Mouse (Mus musculus) heart, postnatal 0 days (tissue): ENCODE data around the gene Cep89. TPM values are rescaled to one million over a fixed set of nuclear protein-coding genes. Genes with fewer than 3 reads are reported as not detected.
A peak's percentile ranks its signal among the peaks of the same experiment; 100 is the strongest.

Source experiments
- ATAC-seq: fragments of 200-750 bp; cut with Nextera tagmentation; 2 replicates; pipeline ENCODE4 v1.8.0; 2017; ENCODE audit warnings: low read depth, moderate number of reproducible peaks, moderate library complexity; ENCODE audit not compliant: insufficient read depth
- DNase-seq: peaks from one replicate; pipeline ENCODE4 v3.0.0-alpha.2; 2016; ENCODE audit warnings: low spot score
- H3K27ac ChIP-seq: fragments of 300-500 bp; sonication (generic); 2 replicates; pipeline ENCODE4 v1.5.1; 2014; ENCODE audit warnings: low read depth, mild to moderate bottlenecking
- H3K27me3 ChIP-seq: fragments of 300-500 bp; sonication (generic); 2 replicates; pipeline ENCODE4 v1.6.1; 2014; ENCODE audit warnings: low read length, mixed read lengths; ENCODE audit not compliant: control insufficient read depth, insufficient read depth
- H3K36me3 ChIP-seq: fragments of 300-500 bp; sonication (generic); replicated peaks from 2 replicates; pipeline ENCODE4 v1.6.1; 2014; ENCODE audit warnings: low read length, mixed read lengths; ENCODE audit not compliant: control insufficient read depth, insufficient read depth
- H3K4me1 ChIP-seq: fragments of 300-500 bp; sonication (generic); 2 replicates; pipeline ENCODE4 v1.6.1; 2014; ENCODE audit warnings: antibody characterized with exemption; ENCODE audit not compliant: control insufficient read depth, insufficient read depth
- H3K4me2 ChIP-seq: fragments of 300-500 bp; sonication (generic); 2 replicates; pipeline ENCODE4 v1.6.1; 2014; ENCODE audit warnings: low read depth, mild to moderate bottlenecking, low read length, moderate library complexity
- H3K4me3 ChIP-seq: fragments of 300-500 bp; sonication (generic); 2 replicates; pipeline ENCODE4 v1.5.1; 2014; ENCODE audit warnings: low read depth, low read length
- H3K9ac ChIP-seq: fragments of 300-500 bp; sonication (generic); replicated peaks from 2 replicates; pipeline ENCODE4 v1.6.1; 2014; ENCODE audit warnings: low read depth, low read length, mixed read lengths
- H3K9me3 ChIP-seq: fragments of 300-500 bp; sonication (generic); replicated peaks from 2 replicates; pipeline ENCODE4 v1.6.1; 2016; ENCODE audit warnings: low read length; ENCODE audit not compliant: control insufficient read depth
- CTCF ChIP-seq: IDR thresholded peaks from 2 replicates; pipeline ENCODE4 v1.5.1; 2016; ENCODE audit warnings: antibody characterized with exemption, control low read depth, low read depth
- EP300 ChIP-seq: IDR thresholded peaks from 2 replicates; pipeline ENCODE4 v1.6.1; 2016; ENCODE audit warnings: antibody characterized with exemption, low read depth
- whole genome bisulfite sequencing: fragments of 180-500 bp; shearing (Covaris S2); extraction: QIAGEN DNeasy Blood & Tissue Kit; methylation state at CpG from one replicate; pipeline ENCODE4 v1.1.7; 2014; 5-methylcytosine and 5-hydroxymethylcytosine counted together
- polyA plus RNA-seq: library from polyadenylated mRNA; unstranded; fragments of >200 nt; fragmentation: Nextera tagmentation; extraction: Ambion mirVana; gene quantifications from 2 replicates; pipeline ENCODE4 v1.2.1, GENCODE M21; 2015
- total RNA-seq: library from RNA; depleted of rRNA; stranded (reverse); fragments of >200 nt; gene quantifications from 2 replicates; pipeline ENCODE4 v1.2.3, GENCODE M21; 2014; ENCODE audit warnings: low replicate concordance

The Cep89 gene
- total and polyA plus RNA-seq, 2 experiments from 2014 or later: 22.7 to 34.4 TPM

- ATAC-seq (no peak), DNase-seq (no peak)
- TF ChIP-seq EP300 (no peak), CTCF (no peak)
- no peak overlapping the region for H3K4me3 ChIP-seq
- H3K27ac ChIP-seq: no peak overlapping the region
- no peak overlapping the region for H3K4me2 ChIP-seq
- H3K36me3 ChIP-seq: no peaks in the 10 kb centered on the region; the same call in 1 of the 2 replicates
- H3K9me3 ChIP-seq: no peaks in the 10 kb centered on the region
- H3K27me3 ChIP-seq: no peaks in the 10 kb centered on the region
- H3K4me1 ChIP-seq: no peaks in the 10 kb centered on the region
- H3K9ac ChIP-seq: no peak overlapping the region
- 72% methylated on average over 6 of the region's 6 CpGs for WGBS
Measured at GRCm38 (mm10) chr7:35388694-35389093, 8.1 kb upstream of the Cep89 start.

DNA sequence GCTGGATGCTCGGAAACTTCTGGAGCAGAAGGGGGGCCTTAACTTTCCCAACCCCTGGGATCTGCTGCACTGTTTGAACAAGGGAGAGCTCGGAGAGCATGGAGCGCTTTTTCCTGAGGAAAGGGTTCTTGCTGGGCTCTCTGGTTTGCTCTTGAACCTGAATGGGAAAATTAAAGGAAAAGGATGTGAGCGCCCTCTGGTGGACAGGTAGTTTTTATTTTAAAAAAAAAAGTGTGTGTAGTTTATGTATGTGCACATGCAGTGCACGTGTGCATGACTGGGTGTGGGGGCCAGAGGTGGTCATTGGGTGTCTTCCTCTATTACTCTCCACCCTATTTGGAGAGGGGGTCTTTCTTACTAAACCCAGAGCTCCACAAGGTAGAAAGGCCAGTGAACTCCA, 3.9 kb upstream of the Cep89 start:
- no peak for ATAC-seq
- 59% methylated on average over 5 of the region's 5 CpGs for WGBS
- no peak overlapping the region for H3K4me3 ChIP-seq

GRCm38 (mm10) chr7:35395734-35396456, 940 bp upstream of the Cep89 start:
- WGBS: 9% methylated on average over 17 of the region's 17 CpGs
- Histone ChIP-seq H3K27me3 (no peaks in the 10 kb centered on the region), H3K4me2 (peak overlapping the region; percentile 72), H3K4me1 (peaks cover 16% of the 10 kb centered on the region), H3K4me3 (peak overlapping the region; percentile 81), H3K9me3 (no peaks in the 10 kb centered on the region), H3K27ac (no peak overlapping the region), H3K9ac (peak overlapping the region; percentile 53), H3K36me3 (peaks cover 20% of the 10 kb centered on the region)
- no peak for TF ChIP-seq EP300
- no peak for TF ChIP-seq CTCF
- DNase-seq (no peak), ATAC-seq (0 out of 2 replicates have a peak, but pooled peaks have one; percentile 1)

More for the DNA sequence above, 3.9 kb upstream of the Cep89 start:
- TF ChIP-seq CTCF: peak; percentile 36
- no peak for TF ChIP-seq EP300
- H3K9ac ChIP-seq: no peak overlapping the region
- H3K9me3 ChIP-seq: no peaks in the 10 kb centered on the region
- H3K36me3 ChIP-seq: no peaks in the 10 kb centered on the region; the same call in 1 of the 2 replicates
- H3K4me1 ChIP-seq: peaks cover 14% of the 10 kb centered on the region
- H3K4me2 ChIP-seq: no peak overlapping the region
- H3K27me3 ChIP-seq: no peaks in the 10 kb centered on the region
- no peak overlapping the region for H3K27ac ChIP-seq
- peak; percentile 34 for DNase-seq

DNA sequence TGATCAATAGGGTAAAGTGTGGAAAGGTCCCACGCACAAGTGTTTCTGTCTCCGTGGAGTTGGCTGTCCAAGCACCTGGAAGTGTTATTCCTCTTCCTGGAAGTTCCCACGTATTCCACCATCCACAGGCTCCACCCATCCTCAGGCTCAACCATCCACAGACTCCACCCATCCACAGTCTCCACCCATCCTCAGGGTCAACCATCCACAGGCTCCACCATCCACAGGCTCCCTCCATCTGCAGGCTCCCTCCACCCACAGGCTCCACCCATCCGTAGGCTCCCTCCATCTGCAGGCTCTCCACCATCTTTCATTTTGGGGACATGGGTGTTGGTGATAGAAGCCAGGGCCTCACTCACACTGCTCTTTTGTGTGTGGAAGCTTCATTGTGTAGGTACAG, 4.3 kb downstream of the Cep89 start:
- H3K4me1 ChIP-seq: peaks cover 10% of the 10 kb centered on the region
- peaks cover 66% of the 10 kb centered on the region for H3K36me3 ChIP-seq
- no peaks in the 10 kb centered on the region for H3K9me3 ChIP-seq
- no peak for TF ChIP-seq CTCF
- TF ChIP-seq EP300: no peak
- no peaks in the 10 kb centered on the region for H3K27me3 ChIP-seq
- DNase-seq (no peak), ATAC-seq (no peak)
- WGBS: 84% methylated on average over 4 of the region's 4 CpGs
- H3K4me2 ChIP-seq: no peak overlapping the region
- H3K9ac ChIP-seq: no peak overlapping the region
- no peak overlapping the region for H3K27ac ChIP-seq
- no peak overlapping the region for H3K4me3 ChIP-seq

DNA sequence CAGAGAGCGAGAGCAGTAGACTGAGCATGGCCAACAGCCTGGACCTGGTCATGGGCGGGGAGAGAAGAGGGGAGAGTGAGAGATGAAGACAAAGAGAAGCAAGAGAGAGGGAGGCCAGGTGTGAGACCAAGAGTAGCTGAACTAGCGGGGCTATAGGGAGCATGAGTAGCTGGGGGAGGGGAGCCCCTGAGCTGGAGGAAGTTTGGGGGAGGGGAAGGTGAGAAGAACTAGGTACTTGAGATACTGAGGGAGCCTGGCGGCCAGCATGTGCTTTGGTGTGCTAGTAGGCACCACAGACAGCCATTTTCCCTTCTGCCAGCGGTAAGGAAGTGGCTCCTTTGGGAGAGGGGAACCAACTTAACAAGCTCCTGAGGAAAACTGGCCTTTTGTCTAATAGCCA, 18.4 kb downstream of the Cep89 start:
- Histone ChIP-seq H3K9me3 (no peaks in the 10 kb centered on the region), H3K27me3 (no peaks in the 10 kb centered on the region), H3K36me3 (peaks cover 72% of the 10 kb centered on the region), H3K4me2 (no peak overlapping the region), H3K4me3 (no peak overlapping the region), H3K9ac (no peak overlapping the region), H3K27ac (no peak overlapping the region), H3K4me1 (no peaks in the 10 kb centered on the region)
- TF ChIP-seq EP300 (no peak), CTCF (no peak)
- DNase-seq (no peak), ATAC-seq (no peak)
- 74% methylated on average over 5 of the region's 5 CpGs for WGBS
